Mouse (Mus musculus) spleen, postnatal 36 days (tissue): Measurements from ENCODE around the gene Gm20920.
"Not testable (repeated sequence)": the region's sequence is repeated elsewhere in the genome, so short reads cannot be mapped to it uniquely, and the experiment has no call there.

Source experiments
- DNase-seq, 2 experiments: peaks; one replicate each; pipeline ENCODE4 v3.0.0; 2022; ENCODE audit warnings: low spot score in 2 of 2, mixed read lengths in 1 of 2

The Gm20920 gene

GRCm38 (mm10) chrY:51851820-51852219 lies at the start of gene Gm20920:
TSS of gene Gm20920 (plus strand) at chrY:51852120.
- not testable (repeated sequence) for DNase-seq
